Mouse (Mus musculus): ENCODE data around the gene Fam71b.
"Not testable (repeated sequence)": the region's sequence is repeated elsewhere in the genome, so short reads cannot be mapped to it uniquely, and the experiment has no call there.

Fam71b gene

GRCm38 (mm10) chr11:46384925-46385324 lies 11.4 kb upstream of the Fam71b start:
- no peak for DNase-seq (ENCODE audit: low spot score)

GRCm38 (mm10) chr11:46386556-46386955 lies 9.8 kb upstream of the Fam71b start:
- no peak for DNase-seq (ENCODE audit: low spot score)

GRCm38 (mm10) chr11:46387061-46387460 lies 9.3 kb upstream of the Fam71b start:
- DNase-seq (ENCODE audit: low spot score) = no peak

DNA sequence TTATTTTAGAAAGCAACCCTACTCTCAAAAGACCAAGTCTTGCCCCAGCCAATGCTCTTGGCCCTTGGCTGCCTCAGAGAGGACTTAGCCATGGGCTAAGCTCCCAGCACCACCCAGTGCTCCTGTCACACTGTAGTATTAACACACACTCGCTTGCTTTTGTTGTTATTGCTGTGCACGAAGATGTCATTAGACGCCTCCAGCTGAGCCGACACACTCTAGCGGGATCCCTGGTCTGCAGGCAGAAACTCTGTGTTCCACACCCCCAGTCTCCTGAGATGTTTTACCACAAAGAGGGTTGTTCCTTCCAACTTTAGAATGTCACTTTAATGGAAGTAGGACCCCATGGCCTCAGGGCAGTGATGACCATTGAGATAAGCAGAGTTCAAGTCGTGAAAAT lies 7.9 kb upstream of the Fam71b start:
- DNase-seq (ENCODE audit: low spot score) = no peak

GRCm38 (mm10) chr11:46389336-46390117 lies 6.8 kb upstream of the Fam71b start, which contains the start of gene Itk:
Gene Itk, minus strand, starts transcription at chr11:46389515.
- no peak for DNase-seq (ENCODE audit: low spot score)

- no peak for DNase-seq (ENCODE audit: low spot score)
Observed at GRCm38 (mm10) chr11:46390621-46391020, 5.7 kb upstream of the Fam71b start.

- no peak for DNase-seq (ENCODE audit: low spot score)
Observed at GRCm38 (mm10) chr11:46392890-46393289, 3.5 kb upstream of the Fam71b start.

DNA sequence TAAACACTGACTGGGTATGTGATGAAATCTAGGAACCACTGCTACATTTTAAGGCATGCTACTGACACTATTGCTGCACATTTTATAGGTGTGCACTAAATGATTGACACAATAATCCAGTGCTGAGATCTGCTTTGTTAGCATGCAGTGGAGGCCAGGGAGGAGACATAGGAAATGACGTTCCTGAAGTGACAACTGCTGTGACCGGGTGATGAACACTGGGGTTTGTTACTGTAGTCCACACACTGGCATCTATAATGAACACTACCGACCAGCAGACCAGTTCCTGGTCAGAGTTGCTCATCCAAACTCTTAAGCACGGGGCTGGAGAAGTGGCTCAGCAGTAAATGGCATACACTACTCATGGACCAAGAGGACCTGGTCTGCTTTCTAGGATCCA lies 2.9 kb upstream of the Fam71b start:
- no peak for DNase-seq (ENCODE audit: low spot score)

DNA sequence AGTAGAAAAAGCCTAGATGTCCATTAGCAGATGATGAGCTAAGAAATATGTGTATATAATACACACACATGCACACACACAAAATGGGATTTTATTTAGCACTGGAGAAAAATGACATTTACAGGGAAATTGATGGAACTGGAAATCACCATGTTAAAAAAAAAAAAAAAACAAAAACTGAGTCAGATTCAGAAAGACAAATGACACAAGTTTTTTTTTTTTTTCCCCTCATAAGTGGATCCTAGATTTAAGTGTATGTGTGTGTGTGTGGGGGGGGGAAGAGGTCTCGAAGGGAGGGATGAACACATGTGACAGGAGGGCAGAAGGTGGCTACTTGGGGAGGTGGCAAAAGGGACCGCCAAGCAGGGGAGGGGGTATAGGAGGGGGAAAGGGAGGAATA lies 1.3 kb upstream of the Fam71b start:
- DNase-seq (ENCODE audit: low spot score) = no peak

DNA sequence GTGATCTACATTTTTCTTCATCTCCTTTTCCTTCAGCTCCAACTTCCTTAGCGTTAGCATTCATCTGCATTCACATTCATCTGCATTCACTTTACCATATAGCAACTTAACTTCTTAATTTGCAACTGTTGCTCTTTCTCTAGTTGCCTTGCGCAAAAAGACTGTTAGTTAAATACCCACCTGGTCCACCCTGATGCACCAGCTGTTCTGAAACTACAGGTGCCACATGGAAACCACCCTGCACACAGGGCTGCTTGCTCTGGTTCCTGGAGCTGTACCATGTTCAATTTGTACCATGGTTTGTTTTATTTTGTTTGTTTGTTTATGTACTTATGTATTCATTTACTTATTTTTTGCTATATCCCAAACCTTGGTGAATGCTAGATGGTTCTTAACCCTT lies 661 bp upstream of the Fam71b start:
- DNase-seq (ENCODE audit: low spot score) = no peak

GRCm38 (mm10) chr11:46396860-46397179 lies 461 bp downstream of the Fam71b start:
- DNase-seq (ENCODE audit: low spot score) = no peak

- DNase-seq (ENCODE audit: low spot score) = no peak
Observed at GRCm38 (mm10) chr11:46397900-46398299, 1.5 kb downstream of the Fam71b start.

- DNase-seq (ENCODE audit: low spot score) = no peak
Observed at GRCm38 (mm10) chr11:46398473-46398872, 2.1 kb downstream of the Fam71b start.

GRCm38 (mm10) chr11:46398933-46399383 lies 2.6 kb downstream of the Fam71b start:
- no peak for DNase-seq (ENCODE audit: low spot score)

GRCm38 (mm10) chr11:46401555-46401954 lies 5.2 kb downstream of the Fam71b start:
- no peak for DNase-seq (ENCODE audit: low spot score)

- DNase-seq (ENCODE audit: low spot score) = no peak
Observed at GRCm38 (mm10) chr11:46404986-46405385, 8.6 kb downstream of the Fam71b start.

GRCm38 (mm10) chr11:46406721-46407120 lies 10.4 kb downstream of the Fam71b start:
- no peak for DNase-seq (ENCODE audit: low spot score)

GRCm38 (mm10) chr11:46410018-46410563 lies 13.7 kb downstream of the Fam71b start:
- no peak for DNase-seq (ENCODE audit: low spot score)

DNA sequence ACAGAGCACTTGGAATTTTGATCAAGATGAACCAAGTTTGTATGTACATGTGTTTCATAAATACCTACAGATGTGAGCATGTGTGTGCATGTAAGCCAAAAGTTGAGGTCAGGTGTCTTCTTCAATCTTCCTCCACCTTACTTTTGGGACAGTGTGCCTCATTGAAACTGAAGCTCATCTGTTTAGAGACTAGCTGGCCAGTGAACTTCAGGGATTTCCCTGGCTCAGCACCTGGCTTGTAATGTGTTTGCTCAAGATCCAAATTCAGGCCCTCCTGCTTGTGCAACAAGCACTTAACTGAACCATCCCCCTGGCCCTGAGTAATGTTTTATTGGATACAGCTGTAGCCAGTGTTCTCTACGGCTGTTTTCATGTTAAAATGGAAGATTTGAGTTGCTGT lies 22.1 kb downstream of the Fam71b start:
- no peak for DNase-seq (ENCODE audit: low spot score)

- no peak for DNase-seq (ENCODE audit: low spot score)
Observed at GRCm38 (mm10) chr11:46418860-46419259, 22.5 kb downstream of the Fam71b start.

DNA sequence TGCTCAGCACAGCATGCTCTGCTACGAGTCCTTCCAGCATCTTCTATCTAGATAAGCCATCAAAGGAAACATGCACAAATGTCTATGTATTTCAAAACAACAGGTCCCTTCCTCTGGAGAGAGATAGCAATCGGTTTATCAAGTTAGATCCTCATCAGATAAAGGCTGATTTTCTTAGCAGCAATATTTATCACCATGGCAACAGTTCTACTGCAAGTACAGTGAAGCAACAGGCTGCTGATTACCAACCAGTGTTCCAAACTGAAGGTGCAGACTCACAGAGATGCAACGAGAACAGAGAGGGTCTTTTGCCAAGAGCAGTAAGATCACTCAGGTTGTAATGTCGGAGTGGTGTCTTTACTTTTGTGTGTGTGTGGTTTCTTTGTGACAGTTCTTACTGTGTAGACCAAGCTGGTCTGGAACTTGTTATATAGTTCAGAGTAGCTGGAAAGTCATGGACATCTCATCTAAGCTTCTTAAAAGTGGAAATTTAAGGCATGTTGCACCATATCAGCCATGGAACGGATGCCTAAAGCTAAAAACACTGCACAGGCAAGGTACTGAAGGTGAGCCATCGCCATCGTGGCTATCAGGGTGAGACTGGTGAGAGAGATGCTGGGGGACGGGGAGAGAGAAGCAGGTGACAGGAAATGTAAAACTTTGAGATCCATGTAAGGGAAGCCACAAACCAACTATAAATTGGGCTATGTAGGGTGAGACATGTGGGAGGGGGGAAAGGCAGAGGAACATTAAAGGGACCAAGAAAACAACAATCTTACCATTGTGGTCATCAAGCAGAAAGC lies 24.9 kb downstream of the Fam71b start:
- no peak for DNase-seq (ENCODE audit: low spot score)

GRCm38 (mm10) chr11:46428131-46428530 lies 31.8 kb downstream of the Fam71b start:
- DNase-seq (ENCODE audit: low spot score) = not testable (repeated sequence)

- DNase-seq (ENCODE audit: low spot score) = no peak
Observed at GRCm38 (mm10) chr11:46430123-46430522, 33.8 kb downstream of the Fam71b start.
